Mouse (Mus musculus) forebrain, embryonic 13.5 days (tissue): ENCODE measurements around the gene Baz2b. TPM values are rescaled to one million over a fixed set of nuclear protein-coding genes. Genes with fewer than 3 reads are reported as not detected.

ENCODE experiments used
- ATAC-seq: fragments of 200-750 bp; cut with Nextera tagmentation; 2 replicates; pipeline ENCODE4 v1.8.0; 2017
- H3K27ac ChIP-seq: fragments of 300-500 bp; sonication (generic); 2 replicates; pipeline ENCODE4 v1.5.1; 2015; ENCODE audit warnings: inconsistent platforms, mild to moderate bottlenecking, moderate library complexity
- H3K27me3 ChIP-seq: fragments of 300-500 bp; sonication (generic); 2 replicates; pipeline ENCODE4 v1.6.1; 2015; ENCODE audit warnings: mild to moderate bottlenecking, inconsistent platforms
- H3K36me3 ChIP-seq: fragments of 300-500 bp; sonication (generic); 2 replicates; pipeline ENCODE4 v1.6.1; 2015; ENCODE audit warnings: mild to moderate bottlenecking, inconsistent platforms; ENCODE audit not compliant: poor library complexity, severe bottlenecking
- H3K4me1 ChIP-seq: fragments of 300-500 bp; sonication (generic); 2 replicates; pipeline ENCODE4 v1.6.1; 2015; ENCODE audit warnings: inconsistent platforms
- H3K4me2 ChIP-seq: fragments of 300-500 bp; sonication (generic); 2 replicates; pipeline ENCODE4 v1.6.1; 2015; ENCODE audit warnings: inconsistent platforms, mild to moderate bottlenecking, moderate library complexity
- H3K4me3 ChIP-seq: fragments of 300-500 bp; sonication (generic); 2 replicates; pipeline ENCODE4 v1.5.1; 2015; ENCODE audit warnings: mild to moderate bottlenecking, inconsistent platforms
- H3K9ac ChIP-seq: fragments of 300-500 bp; sonication (generic); 2 replicates; pipeline ENCODE4 v1.6.1; 2015; ENCODE audit warnings: mild to moderate bottlenecking, inconsistent platforms
- H3K9me3 ChIP-seq: fragments of 300-500 bp; sonication (generic); replicated peaks from 2 replicates; pipeline ENCODE4 v1.6.1; 2016; ENCODE audit warnings: inconsistent platforms
- WGBS: fragments of 180-500 bp; shearing (Covaris S2); methylation state at CpG from one replicate; pipeline ENCODE4 v1.1.7; 2015; 5-methylcytosine and 5-hydroxymethylcytosine counted together
- polyA plus RNA-seq: library from polyadenylated mRNA; unstranded; fragments of >200 nt; fragmentation: Nextera tagmentation; extraction: Ambion mirVana; gene quantifications from 2 replicates; pipeline ENCODE4 v1.2.1, GENCODE M21; 2015

Baz2b gene
- polyA plus RNA-seq, 1 experiment from 2014 or later, result 85.7 TPM

DNA sequence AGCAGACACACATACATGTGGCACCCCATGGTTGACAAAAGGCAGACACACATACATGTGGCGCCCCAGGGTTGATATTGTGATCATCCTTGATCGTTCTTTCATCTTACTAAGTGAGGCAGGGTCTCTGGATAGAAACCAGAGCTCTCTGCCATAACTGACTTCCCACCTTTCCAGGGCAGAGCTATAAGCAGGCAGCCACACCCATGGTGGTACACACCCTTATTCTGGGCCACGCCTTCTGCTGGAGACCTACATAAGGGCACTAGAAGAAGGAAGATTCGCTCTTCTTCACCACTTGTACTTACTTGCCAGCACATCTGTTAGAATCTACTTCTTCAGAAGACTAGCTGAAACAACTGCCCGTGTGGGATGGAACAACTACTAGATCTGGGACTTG, 150.3 kb downstream of the Baz2b start:
- ATAC-seq, result no peak
- no peaks in the 10 kb centered on the region for H3K9me3 ChIP-seq
- peaks cover 12% of the 10 kb centered on the region for H3K36me3 ChIP-seq
- 98% methylated on average over 5 of the region's 5 CpGs for WGBS
- H3K27ac ChIP-seq, result no peak overlapping the region
- H3K4me2 ChIP-seq, result no peak overlapping the region
- no peaks in the 10 kb centered on the region for H3K27me3 ChIP-seq
- H3K4me3 ChIP-seq, result no peak overlapping the region
- peaks cover 19% of the 10 kb centered on the region for H3K4me1 ChIP-seq
- H3K9ac ChIP-seq, result no peak overlapping the region

- ATAC-seq, result no peak
- Histone ChIP-seq H3K4me1 (peaks cover 36% of the 10 kb centered on the region), H3K9ac (no peak overlapping the region), H3K4me3 (no peak overlapping the region), H3K4me2 (no peak overlapping the region), H3K36me3 (no peaks in the 10 kb centered on the region), H3K27ac (no peak overlapping the region), H3K9me3 (no peaks in the 10 kb centered on the region), H3K27me3 (no peaks in the 10 kb centered on the region)
- WGBS, result 23% methylated on average over 4 of the region's 4 CpGs
Observed at GRCm38 (mm10) chr2:60056043-60056442, 153.6 kb downstream of the Baz2b start.

DNA sequence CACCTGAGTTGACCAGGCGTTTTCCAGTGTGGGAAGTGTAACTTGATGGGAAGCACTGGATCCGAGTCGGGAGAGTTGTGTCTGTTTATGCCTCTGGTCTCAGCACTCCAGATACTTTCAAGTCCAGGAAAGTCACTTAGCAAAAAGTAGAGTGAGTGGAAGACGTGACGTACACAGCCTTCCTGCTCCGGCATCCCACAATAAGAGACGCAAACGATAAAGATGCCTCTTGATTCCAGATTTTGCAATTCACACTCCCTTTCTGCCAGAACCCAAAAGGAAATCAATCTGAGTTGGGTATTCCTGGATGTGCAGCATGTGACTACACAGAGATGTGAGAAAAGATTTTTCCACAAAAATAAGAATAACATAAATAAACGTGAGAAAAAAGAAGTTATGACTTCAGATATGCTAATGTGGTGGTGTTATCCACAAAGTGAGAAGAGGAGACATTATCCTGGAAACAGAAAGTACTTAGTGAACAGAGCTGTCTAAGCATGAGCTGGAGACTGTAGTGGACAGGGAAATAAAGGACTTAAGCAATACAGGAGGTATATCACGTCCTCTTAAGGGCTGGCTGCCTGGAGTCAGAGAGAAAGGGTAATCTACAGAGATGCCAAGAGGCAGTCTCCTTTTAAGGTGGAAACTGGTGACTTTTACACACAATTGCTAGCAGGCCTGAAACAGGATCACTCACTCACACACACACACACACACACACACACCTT, 154.7 kb downstream of the Baz2b start:
- ATAC-seq, result no peak
- 68% methylated on average over 10 of the region's 10 CpGs for WGBS
- H3K4me2 ChIP-seq, result no peak overlapping the region

DNA sequence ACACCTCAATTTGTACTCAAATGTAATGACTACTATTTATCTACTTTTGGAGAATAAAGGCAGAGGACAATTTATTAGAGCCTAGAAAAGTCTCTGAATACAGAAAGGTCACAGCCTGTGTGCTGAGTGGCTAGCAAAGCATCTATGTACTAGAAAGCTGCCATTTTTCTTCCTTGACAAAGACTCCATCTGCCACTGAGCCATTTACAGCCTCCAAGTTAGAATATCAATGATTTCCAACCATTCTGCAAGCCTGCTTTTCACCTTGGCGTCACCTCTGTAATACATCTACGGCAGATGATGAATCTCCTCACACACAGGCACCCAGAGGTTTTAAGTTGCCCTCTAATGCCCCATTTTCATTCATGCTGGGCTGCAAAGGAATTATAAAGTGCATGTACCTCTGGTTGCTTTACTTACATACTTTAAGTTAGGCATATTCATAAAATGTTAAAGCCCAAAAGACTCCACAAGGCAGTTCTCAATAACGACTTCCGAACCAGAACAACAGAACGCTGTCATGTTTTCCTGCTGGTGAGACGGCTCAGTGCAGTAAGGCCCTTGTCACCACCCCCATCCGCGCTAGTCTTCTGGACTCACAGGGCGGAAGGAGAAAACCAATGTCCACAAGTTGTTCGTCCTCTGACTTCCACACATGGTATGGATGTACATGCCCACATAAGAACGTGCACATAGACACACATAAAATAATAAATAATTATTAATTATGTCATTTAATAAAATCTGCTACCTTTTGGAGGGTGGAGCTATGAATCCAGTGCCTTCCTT, 156.2 kb downstream of the Baz2b start:
- peak overlapping the region; percentile 19; the same call in 1 of the 2 replicates for H3K27ac ChIP-seq
- no peak overlapping the region for H3K9ac ChIP-seq
- peaks cover 36% of the 10 kb centered on the region for H3K4me1 ChIP-seq
- WGBS, result 71% methylated on average over 11 of the region's 11 CpGs
- H3K36me3 ChIP-seq, result no peaks in the 10 kb centered on the region
- 0 out of 2 replicates have a peak, but pooled peaks have one; percentile 23 for ATAC-seq
- H3K27me3 ChIP-seq, result no peaks in the 10 kb centered on the region
- H3K4me3 ChIP-seq, result no peak overlapping the region
- no peaks in the 10 kb centered on the region for H3K9me3 ChIP-seq
- no peak overlapping the region for H3K4me2 ChIP-seq

More for the DNA sequence above, 154.7 kb downstream of the Baz2b start:
- Histone ChIP-seq H3K4me3 (no peak overlapping the region), H3K27ac (no peak overlapping the region), H3K9me3 (no peaks in the 10 kb centered on the region), H3K9ac (no peak overlapping the region), H3K4me1 (peaks cover 36% of the 10 kb centered on the region), H3K27me3 (no peaks in the 10 kb centered on the region), H3K36me3 (no peaks in the 10 kb centered on the region)

GRCm38 (mm10) chr2:60050667-60051460, 158.8 kb downstream of the Baz2b start:
- H3K27ac ChIP-seq, result no peak overlapping the region
- H3K4me3 ChIP-seq, result no peak overlapping the region
- H3K4me2 ChIP-seq, result no peak overlapping the region
- no peak overlapping the region for H3K9ac ChIP-seq
- H3K9me3 ChIP-seq, result no peaks in the 10 kb centered on the region
- H3K36me3 ChIP-seq, result no peaks in the 10 kb centered on the region
- 84% methylated on average over 9 of the region's 9 CpGs for WGBS
- ATAC-seq, result no peak
- no peaks in the 10 kb centered on the region for H3K27me3 ChIP-seq
- H3K4me1 ChIP-seq, result peaks cover 33% of the 10 kb centered on the region

- no peaks in the 10 kb centered on the region for H3K9me3 ChIP-seq
- no peak overlapping the region for H3K4me3 ChIP-seq
- WGBS, result 92% methylated on average over 4 of the region's 4 CpGs
- no peak overlapping the region for H3K27ac ChIP-seq
- H3K36me3 ChIP-seq, result 0 out of 2 replicates have a peak, but pooled peaks cover 2% of the 10 kb centered on the region
- H3K4me2 ChIP-seq, result no peak overlapping the region
- ATAC-seq, result no peak
- H3K9ac ChIP-seq, result no peak overlapping the region
- H3K27me3 ChIP-seq, result no peaks in the 10 kb centered on the region
- H3K4me1 ChIP-seq, result peaks cover 25% of the 10 kb centered on the region
Observed at GRCm38 (mm10) chr2:60049889-60050288, 159.8 kb downstream of the Baz2b start.

DNA sequence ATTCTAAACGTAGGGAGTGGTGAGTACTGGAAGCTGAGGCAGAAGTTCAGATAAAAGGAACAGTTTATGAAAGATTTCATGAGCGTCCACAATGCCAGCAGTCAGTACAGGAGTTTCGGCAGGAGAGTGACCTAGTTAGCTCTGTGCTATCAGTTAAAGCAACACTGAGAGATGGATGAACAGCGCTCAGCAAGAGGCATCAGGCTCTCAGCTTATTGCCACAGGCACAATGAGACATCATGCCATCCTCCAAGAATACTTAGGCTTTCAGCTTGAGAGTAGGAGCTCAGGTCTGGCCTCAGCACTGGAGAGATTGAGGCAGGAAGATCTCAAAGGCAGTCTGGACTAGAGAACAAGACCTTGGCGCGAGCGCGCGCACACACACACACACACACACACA, 160.3 kb downstream of the Baz2b start:
- Histone ChIP-seq H3K9me3 (no peaks in the 10 kb centered on the region), H3K4me1 (peaks cover 20% of the 10 kb centered on the region), H3K4me3 (no peak overlapping the region), H3K4me2 (no peak overlapping the region), H3K27me3 (no peaks in the 10 kb centered on the region), H3K9ac (no peak overlapping the region), H3K27ac (no peak overlapping the region), H3K36me3 (0 out of 2 replicates have a peak, but pooled peaks cover 4% of the 10 kb centered on the region)
- no peak for ATAC-seq
- 93% methylated on average over 9 of the region's 9 CpGs for WGBS

DNA sequence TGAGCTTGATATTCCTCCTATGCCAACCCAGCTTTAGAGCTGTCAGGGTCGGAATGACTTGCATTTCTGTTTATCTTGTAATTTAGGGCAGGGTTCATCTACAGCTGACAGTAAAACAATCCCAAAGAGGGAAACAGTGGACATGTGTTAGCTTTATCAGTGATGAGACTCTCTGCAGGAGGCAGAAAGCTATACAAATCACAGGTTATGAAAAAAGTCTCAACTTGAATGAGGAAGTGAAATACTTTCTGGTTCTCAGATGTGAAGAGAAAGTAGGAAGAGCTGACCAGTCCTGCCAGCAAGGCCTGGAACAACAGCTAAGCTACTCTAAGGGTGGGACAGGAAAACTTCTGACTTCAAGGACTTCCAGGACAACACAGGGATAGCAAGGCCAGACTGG, 163.6 kb downstream of the Baz2b start:
- no peaks in the 10 kb centered on the region for H3K9me3 ChIP-seq
- no peak overlapping the region for H3K4me2 ChIP-seq
- 0 out of 2 replicates have a peak, but pooled peaks cover 4% of the 10 kb centered on the region for H3K36me3 ChIP-seq
- H3K27me3 ChIP-seq, result no peaks in the 10 kb centered on the region
- no peak overlapping the region for H3K27ac ChIP-seq
- H3K4me3 ChIP-seq, result no peak overlapping the region
- ATAC-seq, result no peak
- H3K4me1 ChIP-seq, result peaks cover 9% of the 10 kb centered on the region
- H3K9ac ChIP-seq, result no peak overlapping the region
- 87% methylated on average over 1 of the region's 1 CpGs for WGBS

DNA sequence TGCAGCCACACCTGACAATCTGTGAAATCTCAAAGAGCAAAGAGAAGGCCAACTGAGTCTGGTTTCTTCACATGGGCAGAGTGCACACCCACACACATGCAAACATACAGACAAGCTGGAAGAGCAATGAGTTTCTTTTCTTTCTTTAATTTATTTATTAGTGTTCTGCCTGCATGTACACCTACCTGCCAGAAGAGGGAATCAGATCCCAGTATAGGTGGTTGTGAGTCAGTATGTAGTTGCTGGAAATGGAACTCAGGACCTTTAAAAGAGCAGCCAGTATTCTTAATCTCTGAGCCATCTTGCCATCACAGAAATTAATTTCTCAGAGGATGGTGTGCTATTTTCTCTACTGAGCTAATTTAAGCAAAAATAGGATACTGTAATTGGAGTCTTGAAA, 164.7 kb downstream of the Baz2b start:
- peaks cover 9% of the 10 kb centered on the region for H3K4me1 ChIP-seq
- no peak overlapping the region for H3K27ac ChIP-seq
- H3K9ac ChIP-seq, result no peak overlapping the region
- ATAC-seq, result no peak
- 0 out of 2 replicates have a peak, but pooled peaks cover 4% of the 10 kb centered on the region for H3K36me3 ChIP-seq
- no peak overlapping the region for H3K4me3 ChIP-seq
- H3K4me2 ChIP-seq, result no peak overlapping the region
- H3K27me3 ChIP-seq, result no peaks in the 10 kb centered on the region
- H3K9me3 ChIP-seq, result no peaks in the 10 kb centered on the region

DNA sequence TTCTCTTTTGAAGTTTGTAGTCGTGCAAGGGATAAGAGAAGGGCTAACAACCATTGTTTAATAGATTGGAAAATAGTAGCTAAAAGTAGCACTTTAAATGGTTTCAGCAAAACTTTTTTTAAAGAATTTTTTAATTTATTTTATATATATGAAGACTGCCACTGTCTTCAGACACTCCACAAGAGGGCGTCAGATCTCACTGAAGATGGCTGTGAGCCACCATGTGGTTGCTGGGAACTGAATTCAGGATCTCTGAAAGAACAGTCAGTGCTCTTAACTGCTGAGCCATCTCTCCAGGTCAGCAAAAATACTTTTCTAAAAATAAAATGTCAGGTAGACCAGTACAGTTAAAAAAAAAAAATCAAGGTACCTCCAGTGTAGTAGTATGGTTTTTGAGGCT, 165.1 kb downstream of the Baz2b start:
- Histone ChIP-seq H3K27me3 (no peaks in the 10 kb centered on the region), H3K4me1 (peaks cover 9% of the 10 kb centered on the region), H3K27ac (no peak overlapping the region), H3K4me2 (no peak overlapping the region), H3K36me3 (0 out of 2 replicates have a peak, but pooled peaks cover 4% of the 10 kb centered on the region), H3K4me3 (no peak overlapping the region), H3K9me3 (no peaks in the 10 kb centered on the region), H3K9ac (no peak overlapping the region)
- no peak for ATAC-seq
- WGBS, result 75% methylated on average over 2 of the region's 2 CpGs

DNA sequence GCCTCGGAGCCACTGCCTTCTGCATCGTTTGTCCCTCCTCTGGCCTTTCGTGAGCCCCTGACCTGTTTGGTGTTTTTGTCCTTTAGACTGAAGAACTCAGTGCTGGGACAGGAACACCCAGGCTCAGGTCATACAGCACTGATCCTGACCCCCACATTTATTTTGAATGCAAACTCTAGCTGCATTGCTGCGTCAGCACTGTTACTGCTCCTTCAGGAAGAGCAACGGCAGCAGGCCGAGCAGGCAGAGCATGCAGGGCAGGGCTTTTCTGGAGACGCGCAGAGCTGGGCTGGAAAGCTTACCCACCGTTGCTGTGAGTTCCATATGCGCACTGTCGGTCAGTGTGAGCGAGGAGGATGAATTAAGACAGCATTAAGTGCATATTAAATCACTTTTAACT, 166.9 kb downstream of the Baz2b start:
- no peaks in the 10 kb centered on the region for H3K9me3 ChIP-seq
- H3K27me3 ChIP-seq, result no peaks in the 10 kb centered on the region
- ATAC-seq, result no peak
- peaks cover 5% of the 10 kb centered on the region for H3K4me1 ChIP-seq
- H3K4me2 ChIP-seq, result no peak overlapping the region
- no peak overlapping the region; the same call in 1 of the 2 replicates for H3K9ac ChIP-seq
- no peak overlapping the region for H3K27ac ChIP-seq
- no peak overlapping the region for H3K4me3 ChIP-seq
- 71% methylated on average over 12 of the region's 12 CpGs for WGBS
- 0 out of 2 replicates have a peak, but pooled peaks cover 4% of the 10 kb centered on the region for H3K36me3 ChIP-seq
